Mouse (Mus musculus): ENCODE results near the gene Nup93.

- TF ChIP-seq POLR2A (IDR thresholded peaks at IDR 0.05; ENCODE audit: extremely low read depth, insufficient read depth, low read length): no peak
- no peak for TF ChIP-seq CTCF (IDR thresholded peaks at IDR 0.05; ENCODE audit: low read depth, low read length)
These were observed 8.1 kb upstream of the Nup93 start for GRCm38 (mm10) chr8:94206256-94206655.
